In genomic region chr3:55438824-55439446, GRCm38 (mm10) we compare ENCODE assay signal across 32 mouse cellular contexts. TPM values are rescaled to one million over a fixed set of nuclear protein-coding genes. Genes with fewer than 3 reads are reported as not detected.
DNase-seq lines count a peak whose midpoint lies in the region; ATAC-seq and TF ChIP-seq lines count a peak whose summit lies in the region.
"Had no signal": no experiment of that assay in that cellular context is flagged by ENCODE, and none has a peak within 500 bp of the region (broad histone marks: within the 10 kb centered on the region; RNA-seq: fewer than 3 reads in every experiment).

No protein-coding gene starts in this region.

- WGBS in lung, adult 2 months, result 68% methylated on average over 7 of the region's 7 CpGs

- no peak for TF ChIP-seq CTCF in layer of hippocampus, adult 2 months (conservative IDR thresholded peaks at IDR 0.05)
- no peak for TF ChIP-seq CTCF in lung, adult 2 months (IDR thresholded peaks at IDR 0.05; ENCODE audit: insufficient read depth, low read length)

- H3K27ac ChIP-seq in layer of hippocampus, adult 2 months, result peak overlapping the region; percentile 93
- H3K27ac ChIP-seq: gastrocnemius, adult 2 months; intestine, embryonic 15.5 days; liver, embryonic 15.5 days; stomach, embryonic 15.5 days had no signal

- no peak for TF ChIP-seq POLR2A in lung, adult 2 months (IDR thresholded peaks at IDR 0.05; ENCODE audit: borderline replicate concordance, extremely low read depth, low read depth, low read length)

- H3K4me3 ChIP-seq in layer of hippocampus, adult 2 months, result no peak overlapping the region
- H3K4me3 ChIP-seq in lung, adult 2 months (replicated peaks; ENCODE audit: extremely low read depth, low read depth, low read length), result no peak overlapping the region
- H3K4me3 ChIP-seq: gastrocnemius, adult 2 months; intestine, embryonic 15.5 days; liver, embryonic 15.5 days; stomach, embryonic 15.5 days had no signal

- ATAC-seq in common myeloid progenitor, adult 5-6 weeks (replicated peaks; ENCODE audit: low read depth, poor library complexity, severe bottlenecking), result peak; percentile 75
- ATAC-seq in megakaryocyte progenitor cell, adult 5-6 weeks (replicated peaks; ENCODE audit: poor library complexity), result peak; percentile 57
- ATAC-seq: forebrain, embryonic 16.5 days; intestine, embryonic 15.5 days; lung, postnatal 0 days had no signal

- DNase-seq in layer of hippocampus, adult 2 months (ENCODE audit: low spot score in 2 of 2), result no peak
- DNase-seq in layer of hippocampus, postnatal 25 days (ENCODE audit: extremely low spot score in 1 of 2, low spot score in 1 of 2), result no peak
- peak; percentile 64 for DNase-seq in CD4-positive, CD25-positive, alpha-beta regulatory T cell, adult 2 months (ENCODE audit: low read depth, low spot score)
- no peak for DNase-seq in kidney, postnatal 25 days
- DNase-seq in lung, adult 2 months, result no peak
- DNase-seq in cerebellum, adult 18-20 months, result no peak
- DNase-seq: adrenal gland, postnatal 36 days; cerebellum, postnatal 10 days; embryo, embryonic 11 days; gastrocnemius, adult 2 months; heart, postnatal 10 days; kidney, postnatal 4 days; thymus, adult 2 months had no signal

- H3K4me1 ChIP-seq in lung, adult 2 months (ENCODE audit: control insufficient read depth, insufficient read depth, low read length), result no peaks in the 10 kb centered on the region
- H3K4me1 ChIP-seq: intestine, embryonic 15.5 days; liver, embryonic 15.5 days; stomach, embryonic 15.5 days had no signal

RNA-seq across cellular contexts. Expression of gene Gm21954, which starts 33.1 kb away (rescaled TPM):
- not detected for total RNA-seq in layer of hippocampus, adult 2 months (2021)
- not detected for total RNA-seq in layer of hippocampus, postnatal 25 days (2021)
- not detected in 2 replicates for total RNA-seq in common myeloid progenitor, adult 5-6 weeks (2017)
- total RNA-seq in megakaryocyte progenitor cell, adult 5-6 weeks (2015), result not detected in 2 replicates
- not detected in 2 replicates for total RNA-seq in megakaryocyte progenitor cell, adult 5-6 weeks (2017)
- polyA plus RNA-seq in lung, adult 2 months (2012; rRNA removed), result not detected in 2 replicates
- total RNA-seq: adrenal gland, postnatal 36 days; CH12.LX; gastrocnemius, adult 2 months; heart, postnatal 10 days; layer of hippocampus, postnatal 10 days; left cerebral cortex, postnatal 10 days; megakaryocyte, adult 5-6 weeks; MEL had no signal
- polyA plus RNA-seq: embryonic facial prominence, embryonic 14.5 days; forebrain, embryonic 16.5 days; gonadal fat pad, adult 2 months; heart, embryonic 11.5 days; intestine, embryonic 15.5 days; kidney, embryonic 14.5 days; limb, embryonic 14.5 days; liver, embryonic 15.5 days; lung, postnatal 0 days; neural tube, embryonic 14.5 days; spleen, adult 2 months; stomach, embryonic 15.5 days; thymus, adult 2 months had no signal
